Mouse (Mus musculus) olfactory bulb, adult 2 months (tissue): ENCODE results near the gene Tuba4a.

Source experiments
- CTCF ChIP-seq: fragments of 200-500 bp; IDR thresholded peaks from 2 replicates; pipeline ENCODE4 v1.5.1; 2012; ENCODE audit warnings: low read depth, mild to moderate bottlenecking, low read length, moderate library complexity; ENCODE audit not compliant: insufficient read depth
- POLR2A ChIP-seq: fragments of 200-500 bp; IDR thresholded peaks from 2 replicates; pipeline ENCODE4 v1.6.1; 2012; ENCODE audit warnings: mild to moderate bottlenecking, low read depth, low read length, moderate library complexity; ENCODE audit not compliant: insufficient read depth

DNA sequence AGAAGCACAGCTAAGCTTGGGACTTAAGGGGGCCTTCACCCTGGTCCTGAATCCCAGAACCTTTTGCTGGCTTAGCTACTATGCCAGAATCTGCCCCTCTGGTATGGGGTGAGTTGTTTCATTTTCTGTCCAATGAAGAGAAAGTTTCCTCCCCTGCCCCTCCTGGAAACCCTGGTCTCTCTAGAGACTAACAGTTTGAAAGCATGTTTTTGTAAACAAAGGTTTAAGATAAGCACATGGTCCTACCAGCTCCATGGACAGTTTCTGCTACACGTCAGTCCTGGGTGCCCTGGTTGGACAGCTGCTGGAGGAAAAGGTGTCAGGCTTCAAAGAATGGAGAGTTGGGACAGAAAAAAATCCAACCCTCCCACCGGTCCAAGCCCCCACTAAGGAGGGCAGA lies 29.1 kb downstream of the Tuba4a start:
- TF ChIP-seq CTCF (no peak), POLR2A (no peak)
